Mouse (Mus musculus): ENCODE measurements around the gene Sarnp.

- no peak for TF ChIP-seq CTCF (IDR thresholded peaks at IDR 0.05; ENCODE audit: borderline replicate concordance, control insufficient read depth, extremely low read depth, insufficient read depth, low read length, poor library complexity)
- no peak for TF ChIP-seq POLR2A (IDR thresholded peaks at IDR 0.05; ENCODE audit: control insufficient read depth, extremely low read depth, insufficient read depth, low read length, poor library complexity)
Measured at GRCm38 (mm10) chr10:128896807-128897206, 79.7 kb downstream of the Sarnp start.
